Mouse (Mus musculus): ENCODE measurements at regions not wholly inside any gene's neighbourhood (a gene's known extent, or its start where the extent isn't known, plus 50 kb on each side); places are given as distances from the start of the nearest gene placed in this dataset.

DNA sequence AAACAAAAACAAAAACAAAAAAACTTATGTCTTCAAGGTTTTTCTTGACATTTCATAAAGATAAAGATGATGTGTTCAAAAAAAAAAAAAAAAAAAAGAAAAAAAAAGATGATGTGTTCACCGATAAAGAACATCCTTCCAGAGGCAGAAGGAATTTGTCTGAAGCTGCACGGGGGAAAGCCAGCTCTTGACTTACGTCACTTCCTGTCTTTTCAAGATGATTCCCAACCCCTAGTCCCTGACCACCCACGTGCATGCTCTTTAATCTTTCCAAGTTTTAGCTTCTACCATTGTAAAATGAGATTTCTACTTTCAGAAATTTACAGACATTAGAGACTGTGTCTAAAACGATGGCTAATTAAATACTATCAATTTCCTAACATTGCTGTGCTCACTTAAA lies 108.5 kb upstream of the Bank1 start:
- TF ChIP-seq GATA1 (IDR thresholded peaks at IDR 0.05; ENCODE audit: borderline replicate concordance, low read length) (no peak), FLI1 (IDR thresholded peaks at IDR 0.05; ENCODE audit: low read length) (no peak)

Measured in megakaryocyte, embryonic 14.5 days (primary cell).